Mouse (Mus musculus) kidney, postnatal 10 days (tissue): ENCODE results near the gene Spin1.
"Not testable (repeated sequence)": the region's sequence is repeated elsewhere in the genome, so short reads cannot be mapped to it uniquely, and the experiment has no call there.

Experiments
- DNase-seq: peaks from one replicate; pipeline ENCODE4 v3.0.0; 2021; ENCODE audit warnings: mixed read lengths

Gene Spin1

GRCm38 (mm10) chr13:51100233-51101015 lies at the start of gene Spin1:
Gene Spin1 (plus strand): TSS chr13:51100880.
- peak; percentile 92 for DNase-seq

GRCm38 (mm10) chr13:51051016-51051415 lies 49.7 kb upstream of the Spin1 start:
- no peak for DNase-seq

GRCm38 (mm10) chr13:51052408-51052807 lies 48.3 kb upstream of the Spin1 start:
- DNase-seq: no peak

- no peak for DNase-seq
These were observed 37.7 kb upstream of the Spin1 start for GRCm38 (mm10) chr13:51063024-51063423.

GRCm38 (mm10) chr13:51063721-51064120 lies 37.0 kb upstream of the Spin1 start:
- no peak for DNase-seq

- DNase-seq: no peak
These were observed 36.3 kb upstream of the Spin1 start for GRCm38 (mm10) chr13:51064429-51064828.

- DNase-seq: peak; percentile 25
These were observed 29.5 kb upstream of the Spin1 start for GRCm38 (mm10) chr13:51071063-51071680.

GRCm38 (mm10) chr13:51071763-51072276 lies 28.9 kb upstream of the Spin1 start:
- DNase-seq: peak; percentile 50

- no peak for DNase-seq
These were observed 27.5 kb upstream of the Spin1 start for GRCm38 (mm10) chr13:51072917-51073843.

GRCm38 (mm10) chr13:51074081-51074680 lies 26.5 kb upstream of the Spin1 start:
- DNase-seq: peak; percentile 28

GRCm38 (mm10) chr13:51076191-51076590 lies 24.5 kb upstream of the Spin1 start:
- not testable (repeated sequence) for DNase-seq

- DNase-seq: not testable (repeated sequence)
These were observed 22.1 kb upstream of the Spin1 start for GRCm38 (mm10) chr13:51078586-51078985.

GRCm38 (mm10) chr13:51080801-51081200 lies 19.9 kb upstream of the Spin1 start:
- no peak for DNase-seq

- no peak for DNase-seq
These were observed 16.4 kb upstream of the Spin1 start for GRCm38 (mm10) chr13:51084241-51084640.

GRCm38 (mm10) chr13:51085941-51086340 lies 14.7 kb upstream of the Spin1 start:
- DNase-seq: no peak

GRCm38 (mm10) chr13:51087253-51087652 lies 13.4 kb upstream of the Spin1 start:
- no peak for DNase-seq

- no peak for DNase-seq
These were observed 12.5 kb upstream of the Spin1 start for GRCm38 (mm10) chr13:51088207-51088606.

- no peak for DNase-seq
These were observed 11.6 kb upstream of the Spin1 start for GRCm38 (mm10) chr13:51089058-51089457.

- no peak for DNase-seq
These were observed 10.5 kb upstream of the Spin1 start for GRCm38 (mm10) chr13:51090105-51090661.

- no peak for DNase-seq
These were observed 7.2 kb upstream of the Spin1 start for GRCm38 (mm10) chr13:51093430-51093829.

- DNase-seq: no peak
These were observed 6.1 kb upstream of the Spin1 start for GRCm38 (mm10) chr13:51094323-51095195.
